Mouse (Mus musculus) c-Kit-positive CD71-positive TER-119-negative erythroid progenitor cells, embryonic 14.5 days (primary cell): Measurements from ENCODE around the gene Ahnak2.

Source experiments
- DNase-seq: peaks from one replicate; pipeline ENCODE4 v3.0.0-alpha.2; 2013; ENCODE audit warnings: low read depth

The Ahnak2 gene

GRCm38 (mm10) chr12:112760154-112760926 lies 42.1 kb downstream of the Ahnak2 start, which contains the start of gene Pld4:
Gene Pld4 (plus strand): TSS chr12:112760655.
- DNase-seq: no peak

DNA sequence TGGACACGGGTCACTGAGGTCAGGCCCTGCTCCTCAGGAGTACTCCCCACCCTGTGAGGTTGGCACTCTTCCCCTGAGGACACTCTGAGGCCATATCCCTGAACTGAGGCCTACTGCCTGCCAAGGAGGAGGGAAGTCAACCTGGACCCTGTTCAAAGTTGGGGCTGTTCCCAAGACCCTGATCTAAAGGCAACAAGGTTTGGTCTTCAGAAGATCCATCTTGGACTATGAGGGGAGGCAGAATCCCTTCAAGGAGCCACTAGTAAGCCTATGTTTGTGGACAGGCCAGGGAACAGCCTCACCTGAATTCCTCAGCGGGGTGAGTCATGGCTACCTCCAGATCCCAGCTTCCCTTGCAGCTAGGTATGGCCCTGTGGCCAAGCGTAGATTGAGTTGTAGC lies 43.0 kb downstream of the Ahnak2 start:
- no peak for DNase-seq

DNA sequence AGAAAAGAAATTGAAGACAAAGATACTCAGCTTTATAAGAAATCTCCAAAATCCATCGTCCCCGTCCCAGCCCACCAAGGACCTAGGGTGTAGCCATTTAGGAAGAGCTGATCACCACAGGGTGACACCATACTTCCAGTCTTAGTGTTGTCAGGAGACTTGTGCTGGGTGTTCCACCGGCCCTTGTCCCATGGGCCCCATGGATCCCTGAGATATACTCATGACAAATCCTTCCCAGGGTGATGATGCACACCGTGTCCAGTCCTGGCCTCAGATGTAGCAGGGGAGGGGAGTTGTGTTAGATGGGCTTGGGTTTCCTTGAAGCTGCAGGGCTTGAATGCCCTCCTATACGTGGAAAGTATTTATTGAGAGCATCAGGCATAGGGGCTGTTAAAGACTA lies 44.6 kb downstream of the Ahnak2 start:
- no peak for DNase-seq

DNA sequence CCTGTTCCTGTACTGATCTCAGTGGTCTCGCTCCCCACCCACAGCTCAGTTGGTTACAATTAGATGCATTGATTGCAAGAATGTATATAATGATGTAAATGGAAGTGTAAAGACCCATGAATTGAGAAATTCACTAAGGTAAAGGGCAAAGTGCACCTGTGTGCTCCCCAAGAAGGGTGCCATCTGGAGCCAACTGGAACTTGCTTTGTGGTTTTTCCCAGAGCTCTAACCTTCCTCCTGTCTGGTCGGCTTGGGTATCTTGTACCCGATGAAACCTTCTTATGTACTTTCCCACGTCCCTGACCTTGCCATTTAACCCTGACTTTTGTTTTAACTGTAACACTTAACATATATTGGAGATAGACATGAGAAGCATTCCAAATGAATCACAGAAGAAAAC lies 46.6 kb downstream of the Ahnak2 start:
- DNase-seq: no peak

GRCm38 (mm10) chr12:112752399-112752798 lies 50.1 kb downstream of the Ahnak2 start:
- no peak for DNase-seq

GRCm38 (mm10) chr12:112750976-112751375 lies 51.5 kb downstream of the Ahnak2 start:
- no peak for DNase-seq

GRCm38 (mm10) chr12:112747606-112747970 lies 54.9 kb downstream of the Ahnak2 start:
- DNase-seq: no peak

- peak; percentile 21 for DNase-seq
Measured at GRCm38 (mm10) chr12:112746808-112747605, 55.5 kb downstream of the Ahnak2 start.

DNA sequence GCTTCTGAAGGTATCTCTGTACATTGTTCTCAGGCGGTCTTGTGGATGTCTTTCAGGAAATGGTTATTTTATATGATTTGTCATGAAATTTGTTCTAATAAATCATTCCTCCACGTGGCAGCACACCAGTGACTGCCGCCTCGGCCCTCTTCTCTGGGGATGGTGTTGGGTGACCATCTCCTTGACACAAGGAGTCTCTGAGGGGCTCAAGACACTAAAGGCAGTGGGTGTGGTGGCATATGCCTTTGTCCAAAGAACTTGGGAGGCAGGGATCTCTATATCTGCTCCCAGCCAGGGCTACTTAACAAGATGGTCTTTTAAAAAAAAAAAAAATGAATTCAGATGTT lies 56.0 kb downstream of the Ahnak2 start:
- no peak for DNase-seq

DNA sequence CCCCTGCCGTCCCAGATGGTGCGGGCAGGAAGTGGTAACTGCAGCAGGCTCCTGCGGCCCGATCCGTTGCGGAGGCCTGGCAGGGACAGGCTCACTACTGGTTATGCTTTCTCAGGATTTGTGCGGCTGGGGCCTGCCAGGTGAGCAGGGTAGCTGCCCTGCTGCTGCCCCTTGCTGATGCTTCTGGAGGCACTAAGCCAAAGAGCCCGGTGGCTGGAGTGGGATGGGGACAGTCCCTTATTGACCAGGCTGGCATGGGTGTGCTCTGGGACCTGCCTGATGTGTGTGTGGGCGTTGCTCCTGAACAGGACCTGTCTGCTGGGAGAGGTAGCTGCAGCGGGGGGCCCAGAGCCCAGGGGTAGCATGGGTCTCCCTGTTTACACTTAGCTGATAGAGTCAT lies 56.7 kb downstream of the Ahnak2 start:
- DNase-seq: no peak

- no peak for DNase-seq
Measured at GRCm38 (mm10) chr12:112744891-112745580, 57.4 kb downstream of the Ahnak2 start.

GRCm38 (mm10) chr12:112744211-112744610 lies 58.2 kb downstream of the Ahnak2 start:
- DNase-seq: no peak

GRCm38 (mm10) chr12:112743168-112743975 lies 59.1 kb downstream of the Ahnak2 start:
- DNase-seq: peak; percentile 54

DNA sequence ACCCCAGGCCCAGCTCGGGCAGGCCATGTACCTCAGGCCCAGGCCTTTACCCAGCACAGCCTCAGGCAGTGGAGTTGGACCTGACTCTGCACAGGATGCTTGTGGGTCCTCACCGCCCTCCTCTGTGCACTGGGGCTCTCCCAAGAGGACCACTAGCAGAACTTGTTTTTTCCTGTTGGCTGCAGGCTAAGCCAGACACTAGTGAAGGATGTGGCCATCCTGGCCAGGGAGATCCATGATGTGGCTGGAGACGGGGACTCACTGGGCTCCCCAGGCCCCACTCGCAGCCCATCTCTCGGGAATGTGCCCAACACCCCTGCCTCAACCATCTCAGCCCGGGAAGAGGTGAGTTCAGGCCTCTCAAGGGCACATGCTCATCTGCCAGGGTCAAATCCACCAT lies 59.7 kb downstream of the Ahnak2 start:
- DNase-seq: no peak

GRCm38 (mm10) chr12:112739023-112739568 lies 63.4 kb downstream of the Ahnak2 start:
- DNase-seq: no peak

GRCm38 (mm10) chr12:112738281-112739022 lies 64.0 kb downstream of the Ahnak2 start:
- DNase-seq: no peak

DNA sequence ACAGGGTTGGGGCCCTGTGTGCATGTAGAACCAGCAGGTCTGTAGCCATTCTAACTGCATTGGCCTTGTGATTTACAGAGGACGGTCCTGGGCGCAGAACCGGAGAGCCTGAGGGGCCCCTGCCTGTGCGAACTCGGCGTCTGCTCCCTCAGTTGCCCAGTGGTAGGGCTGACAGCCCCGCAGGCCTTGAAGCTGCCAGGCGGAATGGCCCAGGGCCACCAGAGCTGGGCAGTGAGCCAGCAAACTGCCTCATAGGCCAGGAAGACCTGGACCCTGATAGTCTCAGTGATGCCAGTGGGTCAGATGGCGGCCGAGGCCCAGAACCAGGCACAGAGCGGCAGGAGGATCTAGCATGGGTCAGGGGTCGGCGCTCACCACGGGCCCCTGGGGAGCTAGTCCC lies 64.7 kb downstream of the Ahnak2 start:
- DNase-seq: no peak

DNA sequence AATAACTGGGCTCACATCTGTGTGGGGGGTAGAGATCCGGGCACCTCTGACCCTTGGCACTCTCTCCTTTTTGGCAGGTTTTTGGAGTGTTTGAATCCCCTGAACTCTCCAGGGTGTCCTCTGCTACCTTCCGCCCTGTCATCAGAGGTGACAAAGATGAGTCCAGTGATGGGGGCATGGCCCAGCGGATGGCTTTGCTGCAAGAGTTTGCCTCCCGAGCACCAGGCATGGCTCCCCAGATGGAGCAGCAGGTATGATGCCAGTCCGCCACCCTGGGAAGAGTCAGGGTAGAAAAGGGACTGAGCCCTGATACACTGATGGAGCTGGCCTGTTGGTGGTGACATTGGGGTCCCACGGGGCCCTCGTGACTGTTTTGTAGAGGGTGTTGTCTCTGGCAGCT lies 65.4 kb downstream of the Ahnak2 start:
- DNase-seq: no peak

GRCm38 (mm10) chr12:112736636-112736925 lies 65.9 kb downstream of the Ahnak2 start:
- DNase-seq: no peak

- no peak for DNase-seq
Measured at GRCm38 (mm10) chr12:112735896-112736635, 66.4 kb downstream of the Ahnak2 start.
